Mouse (Mus musculus) myocyte (in vitro differentiated cells): ENCODE data around the gene Gm20390. TPM values are rescaled to one million over a fixed set of nuclear protein-coding genes. Genes with fewer than 3 reads are reported as not detected.

Source experiments
- H3K27me3 ChIP-seq: one replicate; pipeline ENCODE4 v1.6.1; 2011; ENCODE audit not compliant: control insufficient read depth, insufficient read depth, insufficient read length
- H3K36me3 ChIP-seq: one replicate; pipeline ENCODE4 v1.6.1; 2011; ENCODE audit not compliant: control insufficient read depth, insufficient read depth
- H3K4me2 ChIP-seq: one replicate; pipeline ENCODE4 v1.6.1; 2011; ENCODE audit warnings: low read depth, control low read depth
- H3K4me3 ChIP-seq: one replicate; pipeline ENCODE4 v1.5.1; 2011; ENCODE audit warnings: mild to moderate bottlenecking, control low read depth, moderate library complexity
- H3K79me2 ChIP-seq: one replicate; pipeline ENCODE4 v1.6.1; 2011; ENCODE audit not compliant: control insufficient read depth, insufficient read depth
- H3ac ChIP-seq: one replicate; pipeline ENCODE4 v1.6.1; 2011; ENCODE audit not compliant: control insufficient read depth, insufficient read length
- CEBPB ChIP-seq: IDR thresholded peaks from 2 replicates; pipeline ENCODE4 v1.6.1; 2011; ENCODE audit warnings: mild to moderate bottlenecking, moderate library complexity; ENCODE audit not compliant: poor library complexity, insufficient read depth, severe bottlenecking
- E2F4 ChIP-seq: IDR thresholded peaks from one replicate; pipeline ENCODE4 v1.6.1; 2011; ENCODE audit warnings: mild to moderate bottlenecking, control low read depth, moderate library complexity; ENCODE audit not compliant: insufficient read depth
- MAX ChIP-seq: IDR thresholded peaks from one replicate; pipeline ENCODE4 v1.6.1; 2011; ENCODE audit warnings: low read depth, mild to moderate bottlenecking, control low read depth
- MYOD1 ChIP-seq, 3 experiments: IDR thresholded peaks; one replicate each; pipeline ENCODE4 v1.6.1; 2011; ENCODE audit warnings: control low read depth in 2 of 3, low read depth in 2 of 3, mild to moderate bottlenecking in 2 of 3, moderate library complexity in 1 of 3; ENCODE audit not compliant: insufficient read length in 2 of 3, control insufficient read depth in 1 of 3
- MYOG ChIP-seq, 3 experiments: IDR thresholded peaks; one replicate each; pipeline ENCODE4 v1.6.1; 2011; ENCODE audit warnings: control low read depth in 2 of 3, low read depth in 2 of 3, mild to moderate bottlenecking in 2 of 3; ENCODE audit not compliant: insufficient read length in 2 of 3, control insufficient read depth in 1 of 3, insufficient read depth in 1 of 3
- POLR2A ChIP-seq: IDR thresholded peaks from one replicate; pipeline ENCODE4 v1.6.1; 2011; ENCODE audit warnings: low read depth, mild to moderate bottlenecking, control low read depth, moderate library complexity; ENCODE audit not compliant: insufficient read length
- POLR2AphosphoS2 ChIP-seq: IDR thresholded peaks from one replicate; pipeline ENCODE4 v1.6.1; 2011; ENCODE audit warnings: low read depth, control low read depth; ENCODE audit not compliant: insufficient read length
- REST ChIP-seq: IDR thresholded peaks from one replicate; pipeline ENCODE4 v1.6.1; 2011; ENCODE audit warnings: mild to moderate bottlenecking, control low read depth, moderate library complexity; ENCODE audit not compliant: insufficient read depth, insufficient read length
- SRF ChIP-seq: IDR thresholded peaks from one replicate; pipeline ENCODE4 v1.6.1; 2011; ENCODE audit warnings: low read depth; ENCODE audit not compliant: control insufficient read depth, insufficient read length
- TCF12 ChIP-seq: IDR thresholded peaks from one replicate; pipeline ENCODE4 v1.6.1; 2011; ENCODE audit warnings: mild to moderate bottlenecking, control low read depth; ENCODE audit not compliant: poor library complexity, insufficient read depth, severe bottlenecking
- TCF3 ChIP-seq: IDR thresholded peaks from one replicate; pipeline ENCODE4 v1.6.1; 2011; ENCODE audit warnings: low read depth, control low read depth; ENCODE audit not compliant: insufficient read length
- USF1 ChIP-seq: IDR thresholded peaks from one replicate; pipeline ENCODE4 v1.6.1; 2011; ENCODE audit warnings: low read depth, mild to moderate bottlenecking, control low read depth, moderate library complexity
- polyA plus RNA-seq: library from polyadenylated mRNA; unstranded; fragments of >200 nt; fragmentation: generic; extraction: Trizol; gene quantifications from one replicate; pipeline ENCODE4 v1.2.1, GENCODE M21; 2012; ENCODE audit warnings: missing spikeins

Gm20390 gene
- polyA plus RNA-seq, 1 experiment, result 258 TPM

GRCm38 (mm10) chr11:93961482-93961881 is 6.6 kb downstream of the Gm20390 start:
- H3K4me2 ChIP-seq, result no peak overlapping the region
- H3K79me2 ChIP-seq, result peaks cover 14% of the 10 kb centered on the region
- no peaks in the 10 kb centered on the region for H3K27me3 ChIP-seq
- peaks cover 36% of the 10 kb centered on the region for H3K36me3 ChIP-seq
- H3K4me3 ChIP-seq, result no peak overlapping the region
- no peak overlapping the region for H3ac ChIP-seq
- TF ChIP-seq CEBPB (no peak), TCF12 (no peak), USF1 (no peak), E2F4 (no peak), MYOG (IDR thresholded peaks at IDR 0.05; ENCODE audit: control insufficient read depth in 1 of 3, insufficient read depth in 1 of 3, insufficient read length in 2 of 3, low read depth in 2 of 3) (no peak)

GRCm38 (mm10) chr11:93957746-93958145 is 10.3 kb downstream of the Gm20390 start:
- Histone ChIP-seq H3K79me2 (peaks cover 22% of the 10 kb centered on the region), H3K27me3 (no peaks in the 10 kb centered on the region), H3K36me3 (peaks cover 26% of the 10 kb centered on the region), H3ac (no peak overlapping the region), H3K4me2 (no peak overlapping the region), H3K4me3 (no peak overlapping the region)
- no peak for TF ChIP-seq MYOD1 (IDR thresholded peaks at IDR 0.05; ENCODE audit: control insufficient read depth in 1 of 3, insufficient read length in 2 of 3, low read depth in 2 of 3)
- no peak for TF ChIP-seq CEBPB
- TF ChIP-seq MYOG (IDR thresholded peaks at IDR 0.05; ENCODE audit: control insufficient read depth in 1 of 3, insufficient read depth in 1 of 3, insufficient read length in 2 of 3, low read depth in 2 of 3), result no peak
- no peak for TF ChIP-seq POLR2AphosphoS2
- TF ChIP-seq REST, result no peak
- TF ChIP-seq POLR2A, result no peak
- TF ChIP-seq SRF, result no peak
- no peak for TF ChIP-seq MAX
- no peak for TF ChIP-seq TCF12
- TF ChIP-seq USF1, result no peak
- TF ChIP-seq E2F4, result no peak
- no peak for TF ChIP-seq TCF3

GRCm38 (mm10) chr11:93957031-93957555 is 11.0 kb downstream of the Gm20390 start:
- TF ChIP-seq MAX, result no peak
- TF ChIP-seq MYOG (IDR thresholded peaks at IDR 0.05; ENCODE audit: control insufficient read depth in 1 of 3, insufficient read depth in 1 of 3, insufficient read length in 2 of 3, low read depth in 2 of 3), result no peak
- no peak for TF ChIP-seq CEBPB
- TF ChIP-seq USF1, result no peak
- TF ChIP-seq E2F4, result no peak
- TF ChIP-seq TCF3, result no peak
- no peak for TF ChIP-seq POLR2AphosphoS2
- TF ChIP-seq REST, result no peak
- TF ChIP-seq POLR2A, result no peak
- TF ChIP-seq TCF12, result no peak
- TF ChIP-seq SRF, result no peak
- TF ChIP-seq MYOD1 (IDR thresholded peaks at IDR 0.05; ENCODE audit: control insufficient read depth in 1 of 3, insufficient read length in 2 of 3, low read depth in 2 of 3), result no peak
- Histone ChIP-seq H3K4me2 (peak overlapping the region; percentile 76), H3K27me3 (no peaks in the 10 kb centered on the region), H3K79me2 (peaks cover 28% of the 10 kb centered on the region), H3K4me3 (no peak overlapping the region), H3K36me3 (peaks cover 22% of the 10 kb centered on the region), H3ac (no peak overlapping the region)

- Histone ChIP-seq H3K36me3 (peaks cover 21% of the 10 kb centered on the region), H3K27me3 (no peaks in the 10 kb centered on the region), H3K4me2 (peak within 1 kb of the TSS; percentile 76), H3K79me2 (peaks cover 28% of the 10 kb centered on the region), H3ac (peak within 1 kb of the TSS; percentile 39), H3K4me3 (peak within 1 kb of the TSS; percentile 88)
- no peak for TF ChIP-seq TCF12
- no peak for TF ChIP-seq POLR2AphosphoS2
- TF ChIP-seq MYOD1 (IDR thresholded peaks at IDR 0.05; ENCODE audit: control insufficient read depth in 1 of 3, insufficient read length in 2 of 3, low read depth in 2 of 3), result no peak
Observed at GRCm38 (mm10) chr11:93956159-93956558, 11.9 kb downstream of the Gm20390 start, which contains the start of gene Nme2. Gene Nme2, minus strand, starts transcription at chr11:93956259.

GRCm38 (mm10) chr11:93955256-93956150 is 12.6 kb downstream of the Gm20390 start:
- TF ChIP-seq REST (no peak), USF1 (peak; percentile 59), POLR2A (peak; percentile 80), POLR2AphosphoS2 (peak; percentile 96), MYOG (IDR thresholded peaks at IDR 0.05; ENCODE audit: control insufficient read depth in 1 of 3, insufficient read depth in 1 of 3, insufficient read length in 2 of 3, low read depth in 2 of 3) (peak in 1 of 3 experiments; percentile 26), CEBPB (no peak), E2F4 (no peak), MYOD1 (IDR thresholded peaks at IDR 0.05; ENCODE audit: control insufficient read depth in 1 of 3, insufficient read length in 2 of 3, low read depth in 2 of 3) (peak in 1 of 3 experiments; percentile 4), MAX (no peak), TCF3 (no peak), TCF12 (no peak), SRF (peak; percentile 23)
- Histone ChIP-seq H3K4me2 (peak overlapping the region; percentile 76), H3K79me2 (peaks cover 28% of the 10 kb centered on the region), H3K27me3 (no peaks in the 10 kb centered on the region), H3K36me3 (peaks cover 25% of the 10 kb centered on the region), H3ac (peak overlapping the region; percentile 39), H3K4me3 (peak overlapping the region; percentile 88)
